Mouse (Mus musculus) stomach, embryonic 16.5 days (tissue): ENCODE data around the gene Abce1. TPM values are rescaled to one million over a fixed set of nuclear protein-coding genes. Genes with fewer than 3 reads are reported as not detected.

Experiments used
- ATAC-seq: fragments of 200-750 bp; cut with Nextera tagmentation; 2 replicates; pipeline ENCODE4 v1.8.0; 2017; ENCODE audit warnings: moderate number of reproducible peaks, moderate TSS enrichment; ENCODE audit not compliant: insufficient read depth, low FRiP score
- H3K27ac ChIP-seq: fragments of 300-500 bp; sonication (generic); 2 replicates; pipeline ENCODE4 v1.5.1; 2014; ENCODE audit warnings: low read length
- H3K27me3 ChIP-seq: fragments of 300-500 bp; sonication (generic); 2 replicates; pipeline ENCODE4 v1.6.1; 2014; ENCODE audit warnings: low read length, control low read depth, mixed read lengths; ENCODE audit not compliant: control insufficient read depth, insufficient read depth
- H3K36me3 ChIP-seq: fragments of 300-500 bp; sonication (generic); 2 replicates; pipeline ENCODE4 v1.6.1; 2014; ENCODE audit warnings: low read length; ENCODE audit not compliant: control insufficient read depth, insufficient read depth
- H3K4me1 ChIP-seq: fragments of 300-500 bp; sonication (generic); 2 replicates; pipeline ENCODE4 v1.6.1; 2014; ENCODE audit warnings: low read length, control low read depth, mixed read lengths; ENCODE audit not compliant: control insufficient read depth, insufficient read depth
- H3K4me2 ChIP-seq: fragments of 300-500 bp; sonication (generic); 2 replicates; pipeline ENCODE4 v1.6.1; 2014; ENCODE audit warnings: low read depth, low read length, mixed read lengths
- H3K4me3 ChIP-seq: fragments of 300-500 bp; sonication (generic); replicated peaks from 2 replicates; pipeline ENCODE4 v1.5.1; 2014; ENCODE audit warnings: mild to moderate bottlenecking, low read length
- H3K9ac ChIP-seq: fragments of 300-500 bp; sonication (generic); 2 replicates; pipeline ENCODE4 v1.6.1; 2014; ENCODE audit warnings: low read length
- H3K9me3 ChIP-seq: fragments of 300-500 bp; sonication (generic); replicated peaks from 2 replicates; pipeline ENCODE4 v1.6.1; 2016; ENCODE audit warnings: low read length, control low read depth; ENCODE audit not compliant: control insufficient read depth
- WGBS: fragments of 180-500 bp; shearing (Covaris S2); extraction: QIAGEN DNeasy Blood & Tissue Kit; methylation state at CpG from one replicate; pipeline ENCODE4 v1.1.7; 2014; 5-methylcytosine and 5-hydroxymethylcytosine counted together
- polyA plus RNA-seq: library from polyadenylated mRNA; unstranded; fragments of >200 nt; fragmentation: Nextera tagmentation; extraction: Ambion mirVana; gene quantifications from 2 replicates; pipeline ENCODE4 v1.2.1, GENCODE M21; 2015

Abce1 gene
- polyA plus RNA-seq, 1 experiment from 2014 or later = 105 TPM

GRCm38 (mm10) chr8:79653736-79654135 is 57.8 kb downstream of the Abce1 start:
- WGBS = 88% methylated on average over 4 of the region's 4 CpGs
- no peak for ATAC-seq
- Histone ChIP-seq H3K4me3 (no peak overlapping the region), H3K27ac (no peak overlapping the region), H3K4me2 (no peak overlapping the region), H3K36me3 (0 out of 2 replicates have a peak, but pooled peaks cover 6% of the 10 kb centered on the region), H3K4me1 (0 out of 2 replicates have a peak, but pooled peaks cover 2% of the 10 kb centered on the region), H3K9me3 (no peaks in the 10 kb centered on the region), H3K9ac (no peak overlapping the region), H3K27me3 (no peaks in the 10 kb centered on the region)

- ATAC-seq = no peak
- Histone ChIP-seq H3K9ac (no peak overlapping the region), H3K36me3 (peaks cover 11% of the 10 kb centered on the region; the same call in 1 of the 2 replicates), H3K4me3 (no peak overlapping the region), H3K9me3 (no peaks in the 10 kb centered on the region), H3K27me3 (no peaks in the 10 kb centered on the region), H3K4me1 (0 out of 2 replicates have a peak, but pooled peaks cover 2% of the 10 kb centered on the region), H3K27ac (no peak overlapping the region), H3K4me2 (no peak overlapping the region)
- WGBS = 81% methylated on average over 1 of the region's 1 CpGs
Observed at GRCm38 (mm10) chr8:79650158-79650814, 61.3 kb downstream of the Abce1 start.

- no peak overlapping the region for H3K4me3 ChIP-seq
- no peaks in the 10 kb centered on the region for H3K27me3 ChIP-seq
- H3K4me2 ChIP-seq = no peak overlapping the region
- 92% methylated on average over 4 of the region's 4 CpGs for WGBS
- H3K27ac ChIP-seq = no peak overlapping the region
- no peak for ATAC-seq
- H3K9ac ChIP-seq = no peak overlapping the region
- no peaks in the 10 kb centered on the region for H3K9me3 ChIP-seq
- 0 out of 2 replicates have a peak, but pooled peaks cover 2% of the 10 kb centered on the region for H3K4me1 ChIP-seq
- H3K36me3 ChIP-seq = peaks cover 7% of the 10 kb centered on the region; the same call in 1 of the 2 replicates
Observed at GRCm38 (mm10) chr8:79649569-79649968, 62.0 kb downstream of the Abce1 start.

- ATAC-seq = no peak
- Histone ChIP-seq H3K27me3 (no peaks in the 10 kb centered on the region), H3K9me3 (no peaks in the 10 kb centered on the region), H3K9ac (peak overlapping the region; percentile 60; the same call in 1 of the 2 replicates), H3K4me1 (peaks cover 23% of the 10 kb centered on the region), H3K4me3 (peak overlapping the region; percentile 98), H3K27ac (no peak overlapping the region), H3K4me2 (peak overlapping the region; percentile 75), H3K36me3 (no peaks in the 10 kb centered on the region; the same call in 1 of the 2 replicates)
- 14% methylated on average over 1 of the region's 1 CpGs for WGBS
Observed at GRCm38 (mm10) chr8:79641119-79641518, 70.4 kb downstream of the Abce1 start.

- WGBS = under 1% methylated on average over 99 of the region's 103 CpGs
- peaks cover 23% of the 10 kb centered on the region for H3K4me1 ChIP-seq
- peak within 1 kb of the TSS; percentile 98 for H3K27ac ChIP-seq
- peak within 1 kb of the TSS; percentile 75 for H3K4me2 ChIP-seq
- H3K36me3 ChIP-seq = no peaks in the 10 kb centered on the region
- H3K27me3 ChIP-seq = no peaks in the 10 kb centered on the region
- no peaks in the 10 kb centered on the region for H3K9me3 ChIP-seq
- peak within 1 kb of the TSS; percentile 94 for H3K9ac ChIP-seq
- ATAC-seq = peak; percentile 46
- peak within 1 kb of the TSS; percentile 98 for H3K4me3 ChIP-seq
Observed at GRCm38 (mm10) chr8:79639586-79640451, 71.7 kb downstream of the Abce1 start, which contains the start of gene Otud4. Otud4 (plus strand) TSS chr8:79639618.

- WGBS = under 1% methylated on average over 76 of the region's 77 CpGs
- peak; percentile 99 for ATAC-seq
- peak overlapping the region; percentile 98 for H3K27ac ChIP-seq
Observed at GRCm38 (mm10) chr8:79638707-79639549, 72.6 kb downstream of the Abce1 start.

GRCm38 (mm10) chr8:79638001-79638706 is 73.4 kb downstream of the Abce1 start:
- Histone ChIP-seq H3K4me1 (peaks cover 20% of the 10 kb centered on the region), H3K9ac (peak overlapping the region; percentile 81), H3K9me3 (no peaks in the 10 kb centered on the region), H3K27ac (peak overlapping the region; percentile 90), H3K4me2 (peak overlapping the region; percentile 72), H3K27me3 (no peaks in the 10 kb centered on the region), H3K36me3 (no peaks in the 10 kb centered on the region), H3K4me3 (peak overlapping the region; percentile 98)
- WGBS = 5% methylated on average over 11 of the region's 11 CpGs
- ATAC-seq = no peak

More at GRCm38 (mm10) chr8:79638707-79639549, 72.6 kb downstream of the Abce1 start:
- peak overlapping the region; percentile 94 for H3K9ac ChIP-seq
- no peaks in the 10 kb centered on the region for H3K27me3 ChIP-seq
- H3K4me1 ChIP-seq = peaks cover 21% of the 10 kb centered on the region
- H3K36me3 ChIP-seq = no peaks in the 10 kb centered on the region
- H3K9me3 ChIP-seq = no peaks in the 10 kb centered on the region
- peak overlapping the region; percentile 98 for H3K4me3 ChIP-seq
- H3K4me2 ChIP-seq = peak overlapping the region; percentile 75

- 84% methylated on average over 3 of the region's 3 CpGs for WGBS
- no peak overlapping the region for H3K9ac ChIP-seq
Observed at GRCm38 (mm10) chr8:79637237-79637636, 74.3 kb downstream of the Abce1 start.

More at GRCm38 (mm10) chr8:79637237-79637636, 74.3 kb downstream of the Abce1 start:
- Histone ChIP-seq H3K9me3 (no peaks in the 10 kb centered on the region), H3K4me3 (no peak overlapping the region), H3K36me3 (no peaks in the 10 kb centered on the region), H3K4me2 (no peak overlapping the region), H3K27me3 (no peaks in the 10 kb centered on the region), H3K27ac (no peak overlapping the region), H3K4me1 (peaks cover 16% of the 10 kb centered on the region)
- no peak for ATAC-seq
